Mouse (Mus musculus) bone marrow, adult 2 months (tissue): ENCODE results near the gene Tdrd9.

Source experiments
- CTCF ChIP-seq: fragments of 200-500 bp; IDR thresholded peaks from 2 replicates; pipeline ENCODE4 v1.5.1; 2011; ENCODE audit warnings: low read length, control low read depth; ENCODE audit not compliant: control insufficient read depth, insufficient read depth
- POLR2A ChIP-seq: fragments of 200-500 bp; IDR thresholded peaks from 2 replicates; pipeline ENCODE4 v1.6.1; 2011; ENCODE audit warnings: low read depth, mild to moderate bottlenecking, control low read depth, low read length, borderline replicate concordance; ENCODE audit not compliant: control insufficient read depth

DNA sequence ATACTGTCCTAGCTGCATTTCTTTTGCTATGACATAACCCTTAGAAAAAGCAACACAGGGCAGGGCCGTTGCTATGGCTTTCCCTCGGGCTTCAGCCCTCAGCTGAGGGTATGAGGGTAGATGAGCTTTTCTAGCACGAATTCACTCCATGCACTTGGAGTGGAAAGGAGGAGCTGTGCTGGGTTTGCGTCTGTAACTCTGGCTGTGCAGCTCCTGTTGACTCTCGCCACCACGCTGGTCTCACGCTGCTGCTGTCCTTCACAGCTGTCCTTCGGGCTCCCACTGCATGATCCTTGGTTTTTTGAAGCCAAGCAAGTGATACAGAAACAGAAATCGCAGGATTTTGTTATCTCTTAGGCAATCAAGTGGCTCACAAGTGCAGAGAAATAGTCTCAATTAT lies 15.4 kb downstream of the Tdrd9 start:
- TF ChIP-seq POLR2A (no peak), CTCF (no peak)
